Mouse (Mus musculus): ENCODE results near the gene Psg17. TPM values are rescaled to one million over a fixed set of nuclear protein-coding genes. Genes with fewer than 3 reads are reported as not detected.
"Not testable (repeated sequence)": the region's sequence is repeated elsewhere in the genome, so short reads cannot be mapped to it uniquely, and the experiment has no call there.

Gene Psg17
- polyA plus RNA-seq (2012; rRNA removed) = 0.05 TPM in 1 of 2 replicates, not detected in the other

DNA sequence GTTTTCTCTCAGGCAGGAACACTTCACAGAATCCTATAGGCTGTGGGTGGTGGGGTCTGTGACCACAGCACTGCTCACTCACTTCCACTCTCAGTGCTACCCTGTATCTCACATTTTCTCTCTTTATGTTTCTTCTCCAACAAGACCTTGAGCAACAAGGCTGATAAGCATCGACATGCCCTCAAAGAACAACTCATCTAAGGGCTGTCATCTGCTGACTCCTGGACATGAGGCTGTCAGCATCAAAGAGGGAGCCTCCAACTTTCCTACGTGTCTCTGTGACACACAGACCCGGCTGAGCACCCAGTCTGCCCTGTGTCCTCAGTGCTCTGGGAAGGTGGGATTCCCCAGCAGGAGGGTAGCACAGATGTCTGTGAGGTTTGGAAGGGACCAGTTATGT lies at the start of gene Psg17:
TSS of gene Psg17 (minus strand) at position 101 of the 400 bp plus-strand sequence.
- H3K27me3 ChIP-seq (ENCODE audit: control insufficient read depth, insufficient read depth, low read length) = no peaks in the 10 kb centered on the region
- no peak within 1 kb of the TSS for H3K27ac ChIP-seq (ENCODE audit: insufficient read depth, low read length)
- 64% methylated on average over 3 of the region's 3 CpGs for WGBS
- no peak for TF ChIP-seq CTCF (IDR thresholded peaks at IDR 0.05; ENCODE audit: extremely low read depth, insufficient read depth, insufficient read length, insufficient replicate concordance)
- TF ChIP-seq POLR2A (IDR thresholded peaks at IDR 0.05; ENCODE audit: low read depth, low read length) = no peak
- H3K4me1 ChIP-seq (ENCODE audit: control insufficient read depth, insufficient read depth, insufficient read length) = no peaks in the 10 kb centered on the region
- no peak within 1 kb of the TSS for H3K4me3 ChIP-seq (ENCODE audit: extremely low read depth, insufficient read depth, insufficient read length)
- DNase-seq (ENCODE audit: low read depth in 1 of 2, low spot score in 2 of 2) = no peak
- H3K36me3 ChIP-seq (ENCODE audit: control insufficient read depth, insufficient read depth, low read length) = no peaks in the 10 kb centered on the region

GRCm38 (mm10) chr7:18871031-18871430 lies 49.6 kb upstream of the Psg17 start, which contains the start of gene Pglyrp1:
TSS of gene Pglyrp1 (plus strand) at chr7:18871331.
- DNase-seq (ENCODE audit: low read depth in 1 of 2, low spot score in 2 of 2); H3K4me3 ChIP-seq (ENCODE audit: extremely low read depth, insufficient read depth, insufficient read length): not testable (repeated sequence)
- 90% methylated on average over 1 of the region's 8 CpGs for WGBS

GRCm38 (mm10) chr7:18868491-18868890 lies 47.1 kb upstream of the Psg17 start:
- Histone ChIP-seq H3K27ac (ENCODE audit: insufficient read depth, low read length) (no peak overlapping the region), H3K4me3 (ENCODE audit: extremely low read depth, insufficient read depth, insufficient read length) (no peak overlapping the region), H3K36me3 (ENCODE audit: control insufficient read depth, insufficient read depth, low read length) (no peaks in the 10 kb centered on the region), H3K27me3 (ENCODE audit: control insufficient read depth, insufficient read depth, low read length) (no peaks in the 10 kb centered on the region), H3K4me1 (ENCODE audit: control insufficient read depth, insufficient read depth, insufficient read length) (no peaks in the 10 kb centered on the region)
- 86% methylated on average over 2 of the region's 2 CpGs for whole genome bisulfite sequencing
- no peak for TF ChIP-seq CTCF (IDR thresholded peaks at IDR 0.05; ENCODE audit: extremely low read depth, insufficient read depth, insufficient read length, insufficient replicate concordance)
- no peak for TF ChIP-seq POLR2A (IDR thresholded peaks at IDR 0.05; ENCODE audit: low read depth, low read length)
- DNase-seq (ENCODE audit: low read depth in 1 of 2, low spot score in 2 of 2) = no peak

More at GRCm38 (mm10) chr7:18871031-18871430, 49.6 kb upstream of the Psg17 start, which contains the start of gene Pglyrp1:
- H3K27ac ChIP-seq (ENCODE audit: insufficient read depth, low read length); H3K36me3 ChIP-seq (ENCODE audit: control insufficient read depth, insufficient read depth, low read length); H3K4me1 ChIP-seq (ENCODE audit: control insufficient read depth, insufficient read depth, insufficient read length); H3K27me3 ChIP-seq (ENCODE audit: control insufficient read depth, insufficient read depth, low read length): not testable (repeated sequence)

DNA sequence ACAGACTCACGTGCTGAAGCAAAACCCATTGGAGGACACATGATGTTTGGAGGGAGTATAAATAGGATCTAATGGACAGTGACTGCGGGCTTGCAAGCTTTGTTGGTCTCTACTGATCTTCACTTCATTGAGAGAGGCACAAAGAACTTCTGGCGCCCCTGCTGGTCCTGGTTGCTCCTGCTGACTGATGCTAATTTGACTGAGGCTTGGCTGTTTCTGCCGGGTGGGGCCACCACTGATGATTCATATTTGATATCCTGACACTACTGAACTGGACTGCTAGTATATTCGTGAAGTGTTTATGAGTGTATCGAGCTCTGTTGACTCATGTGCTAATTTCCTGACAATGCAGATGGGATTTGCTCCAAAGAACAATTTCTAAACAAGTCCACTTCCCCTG lies 41.4 kb upstream of the Psg17 start:
- no peaks in the 10 kb centered on the region for H3K4me1 ChIP-seq (ENCODE audit: control insufficient read depth, insufficient read depth, insufficient read length)
- no peak overlapping the region for H3K27ac ChIP-seq (ENCODE audit: insufficient read depth, low read length)
- no peaks in the 10 kb centered on the region for H3K36me3 ChIP-seq (ENCODE audit: control insufficient read depth, insufficient read depth, low read length)
- H3K4me3 ChIP-seq (ENCODE audit: extremely low read depth, insufficient read depth, insufficient read length) = no peak overlapping the region
- TF ChIP-seq CTCF (IDR thresholded peaks at IDR 0.05; ENCODE audit: extremely low read depth, insufficient read depth, insufficient read length, insufficient replicate concordance) = no peak
- TF ChIP-seq POLR2A (IDR thresholded peaks at IDR 0.05; ENCODE audit: low read depth, low read length) = no peak
- DNase-seq (ENCODE audit: low read depth in 1 of 2, low spot score in 2 of 2) = no peak
- 84% methylated on average over 6 of the region's 6 CpGs for WGBS
- H3K27me3 ChIP-seq (ENCODE audit: control insufficient read depth, insufficient read depth, low read length) = no peaks in the 10 kb centered on the region

DNA sequence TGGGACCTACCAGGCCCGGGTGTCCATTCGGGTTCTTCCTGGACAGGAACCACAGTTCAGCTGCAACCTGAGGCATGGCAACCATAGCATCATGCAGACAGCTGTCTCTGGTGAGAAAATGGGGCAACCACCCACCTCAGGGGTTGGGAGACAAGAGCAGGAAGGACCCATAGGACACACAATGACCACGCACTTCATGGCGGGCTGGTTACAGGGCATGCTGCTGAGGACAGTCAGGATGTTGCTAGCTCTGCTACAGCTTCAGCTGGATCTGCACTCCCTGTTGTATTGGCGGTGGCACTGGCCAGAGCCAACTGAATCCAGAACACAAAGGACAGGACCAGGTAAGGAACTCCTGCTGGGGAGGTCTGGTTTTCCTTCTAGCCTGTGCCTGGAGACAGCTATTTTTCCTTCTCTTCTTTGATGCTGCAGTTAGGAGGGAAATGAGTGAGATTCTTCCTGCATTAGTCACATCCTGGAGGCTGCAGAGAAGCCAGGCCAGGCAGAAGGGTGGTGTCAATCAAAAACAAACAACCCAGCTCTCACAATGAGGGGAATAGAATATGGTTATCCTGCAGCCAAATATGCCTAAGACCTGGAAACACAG lies 37.0 kb upstream of the Psg17 start:
- Histone ChIP-seq H3K36me3 (ENCODE audit: control insufficient read depth, insufficient read depth, low read length) (no peaks in the 10 kb centered on the region), H3K4me3 (ENCODE audit: extremely low read depth, insufficient read depth, insufficient read length) (no peak overlapping the region), H3K27ac (ENCODE audit: insufficient read depth, low read length) (0 out of 2 replicates have a peak overlapping the region, but pooled peaks have one; percentile 5), H3K27me3 (ENCODE audit: control insufficient read depth, insufficient read depth, low read length) (no peaks in the 10 kb centered on the region), H3K4me1 (ENCODE audit: control insufficient read depth, insufficient read depth, insufficient read length) (no peaks in the 10 kb centered on the region)
- no peak for DNase-seq (ENCODE audit: low read depth in 1 of 2, low spot score in 2 of 2)
- TF ChIP-seq CTCF (IDR thresholded peaks at IDR 0.05; ENCODE audit: extremely low read depth, insufficient read depth, insufficient read length, insufficient replicate concordance) (no peak), POLR2A (IDR thresholded peaks at IDR 0.05; ENCODE audit: low read depth, low read length) (no peak)
- WGBS = 70% methylated on average over 5 of the region's 5 CpGs

GRCm38 (mm10) chr7:18848395-18848794 lies 27.0 kb upstream of the Psg17 start:
- Histone ChIP-seq H3K4me1 (ENCODE audit: control insufficient read depth, insufficient read depth, insufficient read length) (no peaks in the 10 kb centered on the region), H3K4me3 (ENCODE audit: extremely low read depth, insufficient read depth, insufficient read length) (no peak overlapping the region), H3K27ac (ENCODE audit: insufficient read depth, low read length) (no peak overlapping the region), H3K27me3 (ENCODE audit: control insufficient read depth, insufficient read depth, low read length) (no peaks in the 10 kb centered on the region), H3K36me3 (ENCODE audit: control insufficient read depth, insufficient read depth, low read length) (no peaks in the 10 kb centered on the region)
- DNase-seq (ENCODE audit: low read depth in 1 of 2, low spot score in 2 of 2) = no peak
- TF ChIP-seq POLR2A (IDR thresholded peaks at IDR 0.05; ENCODE audit: low read depth, low read length) = no peak
- TF ChIP-seq CTCF (IDR thresholded peaks at IDR 0.05; ENCODE audit: extremely low read depth, insufficient read depth, insufficient read length, insufficient replicate concordance) = no peak
- WGBS = 83% methylated on average over 1 of the region's 1 CpGs

DNA sequence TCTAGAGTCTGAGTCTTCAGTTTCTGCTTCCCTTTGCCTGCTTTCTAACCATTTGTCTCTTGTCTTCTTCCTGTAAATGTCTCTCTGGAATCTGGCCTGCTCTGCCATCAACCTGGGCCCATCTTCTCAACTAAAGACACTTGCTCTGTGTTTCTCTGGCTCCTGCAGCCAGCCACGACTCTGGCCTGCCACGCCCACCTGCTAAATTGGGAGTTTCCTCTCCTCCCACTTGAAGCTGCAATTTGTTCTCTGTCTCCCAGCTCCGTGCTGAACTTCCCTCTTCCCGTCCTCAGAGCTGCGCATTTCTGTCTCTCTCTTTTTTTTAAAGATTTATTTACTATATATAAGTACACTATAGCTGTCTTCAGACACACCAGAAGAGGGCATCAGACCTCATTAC lies 23.4 kb upstream of the Psg17 start:
- no peak for TF ChIP-seq CTCF (IDR thresholded peaks at IDR 0.05; ENCODE audit: extremely low read depth, insufficient read depth, insufficient read length, insufficient replicate concordance)
- Histone ChIP-seq H3K36me3 (ENCODE audit: control insufficient read depth, insufficient read depth, low read length) (no peaks in the 10 kb centered on the region), H3K27ac (ENCODE audit: insufficient read depth, low read length) (no peak overlapping the region), H3K4me3 (ENCODE audit: extremely low read depth, insufficient read depth, insufficient read length) (no peak overlapping the region), H3K27me3 (ENCODE audit: control insufficient read depth, insufficient read depth, low read length) (no peaks in the 10 kb centered on the region), H3K4me1 (ENCODE audit: control insufficient read depth, insufficient read depth, insufficient read length) (no peaks in the 10 kb centered on the region)
- WGBS = 37% methylated on average over 5 of the region's 5 CpGs
- no peak for DNase-seq (ENCODE audit: low read depth in 1 of 2, low spot score in 2 of 2)
